Mouse (Mus musculus): ENCODE data around the gene Rasgrf1.

GRCm38 (mm10) chr9:89948602-89949001 lies 38.9 kb downstream of the Rasgrf1 start:
- TF ChIP-seq POLR2A (IDR thresholded peaks at IDR 0.05; ENCODE audit: low read depth, low read length) (no peak), CTCF (IDR thresholded peaks at IDR 0.05; ENCODE audit: extremely low read depth, insufficient read depth, insufficient read length, insufficient replicate concordance) (no peak)
